Mouse (Mus musculus) stomach, embryonic 16.5 days (tissue): ENCODE results near the gene Tstd3. TPM values are rescaled to one million over a fixed set of nuclear protein-coding genes. Genes with fewer than 3 reads are reported as not detected.
"Not testable (repeated sequence)": the region's sequence is repeated elsewhere in the genome, so short reads cannot be mapped to it uniquely, and the experiment has no call there.

Experiments used
- ATAC-seq: fragments of 200-750 bp; cut with Nextera tagmentation; 2 replicates; pipeline ENCODE4 v1.8.0; 2017; ENCODE audit warnings: moderate number of reproducible peaks, moderate TSS enrichment; ENCODE audit not compliant: insufficient read depth, low FRiP score
- H3K27ac ChIP-seq: fragments of 300-500 bp; sonication (generic); 2 replicates; pipeline ENCODE4 v1.5.1; 2014; ENCODE audit warnings: low read length
- H3K27me3 ChIP-seq: fragments of 300-500 bp; sonication (generic); 2 replicates; pipeline ENCODE4 v1.6.1; 2014; ENCODE audit warnings: low read length, control low read depth, mixed read lengths; ENCODE audit not compliant: control insufficient read depth, insufficient read depth
- H3K36me3 ChIP-seq: fragments of 300-500 bp; sonication (generic); 2 replicates; pipeline ENCODE4 v1.6.1; 2014; ENCODE audit warnings: low read length; ENCODE audit not compliant: control insufficient read depth, insufficient read depth
- H3K4me1 ChIP-seq: fragments of 300-500 bp; sonication (generic); 2 replicates; pipeline ENCODE4 v1.6.1; 2014; ENCODE audit warnings: low read length, control low read depth, mixed read lengths; ENCODE audit not compliant: control insufficient read depth, insufficient read depth
- H3K4me2 ChIP-seq: fragments of 300-500 bp; sonication (generic); 2 replicates; pipeline ENCODE4 v1.6.1; 2014; ENCODE audit warnings: low read depth, low read length, mixed read lengths
- H3K4me3 ChIP-seq: fragments of 300-500 bp; sonication (generic); replicated peaks from 2 replicates; pipeline ENCODE4 v1.5.1; 2014; ENCODE audit warnings: mild to moderate bottlenecking, low read length
- H3K9ac ChIP-seq: fragments of 300-500 bp; sonication (generic); 2 replicates; pipeline ENCODE4 v1.6.1; 2014; ENCODE audit warnings: low read length
- H3K9me3 ChIP-seq: fragments of 300-500 bp; sonication (generic); replicated peaks from 2 replicates; pipeline ENCODE4 v1.6.1; 2016; ENCODE audit warnings: low read length, control low read depth; ENCODE audit not compliant: control insufficient read depth
- WGBS: fragments of 180-500 bp; shearing (Covaris S2); extraction: QIAGEN DNeasy Blood & Tissue Kit; methylation state at CpG from one replicate; pipeline ENCODE4 v1.1.7; 2014; 5-methylcytosine and 5-hydroxymethylcytosine counted together
- polyA plus RNA-seq: library from polyadenylated mRNA; unstranded; fragments of >200 nt; fragmentation: Nextera tagmentation; extraction: Ambion mirVana; gene quantifications from 2 replicates; pipeline ENCODE4 v1.2.1, GENCODE M21; 2015

Gene Tstd3
- polyA plus RNA-seq, 1 experiment from 2014 or later, result 15.2 TPM

DNA sequence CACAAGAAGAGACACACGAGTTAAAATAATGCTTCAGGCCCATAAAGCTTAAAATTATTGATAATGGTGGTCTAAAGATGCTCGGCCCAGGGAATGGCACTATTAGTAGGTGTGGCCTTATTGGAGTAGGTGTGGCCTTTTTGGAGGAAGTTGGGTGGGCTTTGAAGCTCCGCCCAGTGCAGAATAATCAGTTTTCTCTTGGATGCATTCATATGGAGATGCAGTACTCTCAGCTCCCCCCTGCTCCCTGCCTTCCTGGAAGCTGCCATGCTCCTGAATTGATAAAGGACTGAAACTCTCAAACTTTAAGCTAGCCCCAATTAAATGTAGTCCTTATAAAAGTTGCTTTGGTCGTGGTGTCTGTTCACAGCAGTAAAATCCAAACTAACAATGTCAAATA lies 3.2 kb downstream of the Tstd3 start:
- no peak for ATAC-seq
- H3K9me3 ChIP-seq, result no peaks in the 10 kb centered on the region
- no peak overlapping the region for H3K4me2 ChIP-seq
- H3K9ac ChIP-seq, result no peak overlapping the region
- 75% methylated on average over 4 of the region's 4 CpGs for WGBS
- no peak overlapping the region for H3K4me3 ChIP-seq
- H3K36me3 ChIP-seq, result 0 out of 2 replicates have a peak, but pooled peaks cover 4% of the 10 kb centered on the region
- peaks cover 2% of the 10 kb centered on the region; the same call in 1 of the 2 replicates for H3K4me1 ChIP-seq
- no peaks in the 10 kb centered on the region for H3K27me3 ChIP-seq
- no peak overlapping the region for H3K27ac ChIP-seq

DNA sequence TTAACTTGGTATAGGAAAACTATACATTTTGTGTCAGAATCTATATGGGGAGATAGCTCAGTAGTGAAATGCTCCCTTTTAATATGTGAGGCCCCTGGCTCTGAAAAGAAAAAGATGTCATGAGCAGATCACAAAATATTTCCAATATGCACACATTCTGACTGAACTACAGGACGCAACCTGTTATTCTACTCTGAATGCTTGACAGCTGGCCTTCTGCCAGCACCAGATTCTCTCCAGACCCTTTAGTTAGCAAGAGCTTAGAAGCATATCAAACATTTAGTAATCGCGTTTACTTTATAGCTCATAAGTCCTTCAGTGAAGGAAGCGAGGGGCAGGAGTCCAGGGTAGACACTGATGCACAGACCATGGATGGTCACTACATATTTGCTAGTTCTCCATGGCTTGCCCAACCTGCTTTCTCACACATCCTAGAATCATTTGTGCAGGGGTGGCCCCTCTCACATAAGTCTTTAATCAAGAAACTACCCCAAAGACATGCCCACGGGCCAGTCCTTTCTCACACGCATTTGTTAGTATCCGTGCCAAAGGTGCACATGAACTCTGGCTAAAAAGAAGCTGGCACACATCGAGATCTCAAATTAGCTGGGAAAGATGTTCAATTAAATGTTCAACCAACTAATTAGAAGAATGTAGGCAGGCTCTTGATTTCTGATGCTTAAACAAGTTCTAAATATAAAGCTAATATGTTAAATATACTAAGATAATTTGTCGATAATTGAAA lies 5.4 kb downstream of the Tstd3 start:
- no peak overlapping the region for H3K27ac ChIP-seq
- H3K4me1 ChIP-seq, result peaks cover 2% of the 10 kb centered on the region; the same call in 1 of the 2 replicates
- no peaks in the 10 kb centered on the region for H3K27me3 ChIP-seq
- 0 out of 2 replicates have a peak, but pooled peaks cover 4% of the 10 kb centered on the region for H3K36me3 ChIP-seq
- no peaks in the 10 kb centered on the region for H3K9me3 ChIP-seq
- H3K9ac ChIP-seq, result no peak overlapping the region
- no peak overlapping the region for H3K4me3 ChIP-seq
- 61% methylated on average over 9 of the region's 9 CpGs for WGBS
- ATAC-seq, result no peak
- H3K4me2 ChIP-seq, result no peak overlapping the region

DNA sequence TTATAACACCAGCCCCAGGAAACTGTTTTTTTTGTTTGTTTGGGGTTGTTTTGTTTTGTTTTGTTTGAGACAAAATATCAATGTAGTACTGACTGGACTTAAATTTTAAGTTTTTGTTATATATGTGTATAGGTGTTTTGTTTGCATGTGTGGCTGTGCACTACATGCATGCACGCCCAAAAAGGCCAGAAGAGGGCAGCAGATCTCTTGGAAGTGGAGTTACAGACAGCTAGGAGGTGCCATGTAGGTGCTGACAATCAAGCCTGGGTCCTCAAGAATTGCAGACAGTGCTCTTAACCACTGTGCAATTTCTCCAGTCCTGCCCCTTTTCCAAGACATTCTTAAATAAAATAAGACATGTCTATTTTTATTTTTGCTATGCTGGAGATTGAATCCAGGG lies 8.2 kb downstream of the Tstd3 start:
- Histone ChIP-seq H3K4me2 (no peak overlapping the region), H3K27me3 (no peaks in the 10 kb centered on the region), H3K4me1 (peaks cover 2% of the 10 kb centered on the region; the same call in 1 of the 2 replicates), H3K9me3 (no peaks in the 10 kb centered on the region), H3K36me3 (0 out of 2 replicates have a peak, but pooled peaks cover 4% of the 10 kb centered on the region), H3K27ac (no peak overlapping the region), H3K4me3 (no peak overlapping the region), H3K9ac (no peak overlapping the region)
- 69% methylated on average over 1 of the region's 1 CpGs for WGBS
- ATAC-seq, result no peak

- no peak overlapping the region for H3K4me3 ChIP-seq
- H3K4me1 ChIP-seq, result no peaks in the 10 kb centered on the region
- no peak overlapping the region for H3K27ac ChIP-seq
- no peaks in the 10 kb centered on the region for H3K27me3 ChIP-seq
- H3K9ac ChIP-seq, result no peak overlapping the region
- ATAC-seq, result no peak
- H3K4me2 ChIP-seq, result no peak overlapping the region
- WGBS, result 68% methylated on average over 4 of the region's 4 CpGs
- H3K36me3 ChIP-seq, result 0 out of 2 replicates have a peak, but pooled peaks cover 4% of the 10 kb centered on the region
- H3K9me3 ChIP-seq, result no peaks in the 10 kb centered on the region
These were observed 11.8 kb downstream of the Tstd3 start for GRCm38 (mm10) chr4:21755123-21755789.

- ATAC-seq, result no peak
- no peak overlapping the region for H3K4me2 ChIP-seq
- 61% methylated on average over 5 of the region's 5 CpGs for WGBS
- no peaks in the 10 kb centered on the region for H3K4me1 ChIP-seq
- H3K9me3 ChIP-seq, result no peaks in the 10 kb centered on the region
- H3K9ac ChIP-seq, result no peak overlapping the region
- 0 out of 2 replicates have a peak, but pooled peaks cover 4% of the 10 kb centered on the region for H3K36me3 ChIP-seq
- H3K4me3 ChIP-seq, result no peak overlapping the region
- H3K27me3 ChIP-seq, result no peaks in the 10 kb centered on the region
- no peak overlapping the region for H3K27ac ChIP-seq
These were observed 21.3 kb downstream of the Tstd3 start for GRCm38 (mm10) chr4:21745723-21746122.

- 95% methylated on average over 8 of the region's 8 CpGs for WGBS
- not testable (repeated sequence) for H3K27me3 ChIP-seq, H3K4me2 ChIP-seq
These were observed 22.9 kb downstream of the Tstd3 start for GRCm38 (mm10) chr4:21744142-21744541.

GRCm38 (mm10) chr4:21739169-21739568 lies 27.8 kb downstream of the Tstd3 start:
- ATAC-seq, result no peak
- H3K9me3 ChIP-seq, result no peaks in the 10 kb centered on the region
- WGBS, result 79% methylated on average over 4 of the region's 4 CpGs

More at GRCm38 (mm10) chr4:21744142-21744541, 22.9 kb downstream of the Tstd3 start:
- H3K9me3 ChIP-seq, ATAC-seq, H3K4me3 ChIP-seq, H3K36me3 ChIP-seq, H3K9ac ChIP-seq, H3K4me1 ChIP-seq, H3K27ac ChIP-seq: not testable (repeated sequence)

GRCm38 (mm10) chr4:21727615-21728165 lies 39.3 kb downstream of the Tstd3 start, which contains the start of gene Ccnc:
TSS of gene Ccnc (plus strand) at chr4:21727701.
- peak within 1 kb of the TSS; percentile 76 for H3K4me3 ChIP-seq
- peak within 1 kb of the TSS; percentile 86 for H3K9ac ChIP-seq
- peaks cover 4% of the 10 kb centered on the region for H3K4me1 ChIP-seq
- no peaks in the 10 kb centered on the region for H3K36me3 ChIP-seq
- no peaks in the 10 kb centered on the region for H3K9me3 ChIP-seq
- peak within 1 kb of the TSS; percentile 79 for H3K27ac ChIP-seq
- H3K27me3 ChIP-seq, result no peaks in the 10 kb centered on the region
- under 1% methylated on average over 37 of the region's 37 CpGs for WGBS
- peak; percentile 97 for ATAC-seq
- H3K4me2 ChIP-seq, result peak within 1 kb of the TSS; percentile 70

More at GRCm38 (mm10) chr4:21739169-21739568, 27.8 kb downstream of the Tstd3 start:
- no peaks in the 10 kb centered on the region for H3K4me1 ChIP-seq
- H3K9ac ChIP-seq, result no peak overlapping the region
- H3K36me3 ChIP-seq, result 0 out of 2 replicates have a peak, but pooled peaks cover 3% of the 10 kb centered on the region
- no peak overlapping the region for H3K4me2 ChIP-seq
- no peak overlapping the region for H3K27ac ChIP-seq
- no peaks in the 10 kb centered on the region for H3K27me3 ChIP-seq
- H3K4me3 ChIP-seq, result no peak overlapping the region
